Mouse (Mus musculus) kidney, embryonic 15.5 days (tissue): ENCODE results near the gene Mfap1a. TPM values are rescaled to one million over a fixed set of nuclear protein-coding genes. Genes with fewer than 3 reads are reported as not detected.
"Not testable (repeated sequence)": the region's sequence is repeated elsewhere in the genome, so short reads cannot be mapped to it uniquely, and the experiment has no call there.

Experiments used
- ATAC-seq: fragments of 200-750 bp; cut with Nextera tagmentation; replicated peaks from 2 replicates; pipeline ENCODE4 v1.8.0; 2017; ENCODE audit warnings: moderate TSS enrichment; ENCODE audit not compliant: low FRiP score
- H3K27ac ChIP-seq: fragments of 300-500 bp; sonication (generic); 2 replicates; pipeline ENCODE4 v1.5.1; 2015; ENCODE audit warnings: mild to moderate bottlenecking, inconsistent platforms
- H3K27me3 ChIP-seq: fragments of 300-500 bp; sonication (generic); 2 replicates; pipeline ENCODE4 v1.6.1; 2015; ENCODE audit warnings: inconsistent platforms
- H3K36me3 ChIP-seq: fragments of 300-500 bp; sonication (generic); 2 replicates; pipeline ENCODE4 v1.6.1; 2015; ENCODE audit warnings: inconsistent platforms
- H3K4me1 ChIP-seq: fragments of 300-500 bp; sonication (generic); 2 replicates; pipeline ENCODE4 v1.6.1; 2015; ENCODE audit warnings: inconsistent platforms
- H3K4me2 ChIP-seq: fragments of 300-500 bp; sonication (generic); 2 replicates; pipeline ENCODE4 v1.6.1; 2015; ENCODE audit warnings: moderate library complexity, mild to moderate bottlenecking, inconsistent platforms
- H3K4me3 ChIP-seq: fragments of 300-500 bp; sonication (generic); replicated peaks from 2 replicates; pipeline ENCODE4 v1.5.1; 2015; ENCODE audit warnings: mild to moderate bottlenecking, inconsistent platforms
- H3K9ac ChIP-seq: fragments of 300-500 bp; sonication (generic); 2 replicates; pipeline ENCODE4 v1.6.1; 2015; ENCODE audit warnings: mild to moderate bottlenecking, inconsistent platforms
- H3K9me3 ChIP-seq: fragments of 300-500 bp; sonication (generic); replicated peaks from 2 replicates; pipeline ENCODE4 v1.6.1; 2016; ENCODE audit warnings: inconsistent platforms
- WGBS: fragments of 180-500 bp; shearing (Covaris S2); methylation state at CpG from one replicate; pipeline ENCODE4 v1.1.7; 2015; ENCODE audit warnings: mixed read lengths; 5-methylcytosine and 5-hydroxymethylcytosine counted together
- polyA plus RNA-seq: library from polyadenylated mRNA; unstranded; fragments of >200 nt; fragmentation: Nextera tagmentation; extraction: Ambion mirVana; gene quantifications from 2 replicates; pipeline ENCODE4 v1.2.1, GENCODE M21; 2015

Mfap1a gene
- polyA plus RNA-seq, 1 experiment from 2014 or later = 29.4 TPM

- no peak overlapping the region for H3K27ac ChIP-seq
- peak; percentile 80 for ATAC-seq
- H3K4me1 ChIP-seq = peaks cover 23% of the 10 kb centered on the region
- 19% methylated on average over 16 of the region's 16 CpGs for WGBS
- H3K4me2 ChIP-seq = peak overlapping the region; percentile 58
- no peaks in the 10 kb centered on the region for H3K27me3 ChIP-seq
- peaks cover 30% of the 10 kb centered on the region for H3K36me3 ChIP-seq
- no peak overlapping the region for H3K9ac ChIP-seq
- H3K4me3 ChIP-seq = peak overlapping the region; percentile 38
- no peaks in the 10 kb centered on the region for H3K9me3 ChIP-seq
Observed at GRCm38 (mm10) chr2:121509584-121509983, 3.1 kb upstream of the Mfap1a start.

DNA sequence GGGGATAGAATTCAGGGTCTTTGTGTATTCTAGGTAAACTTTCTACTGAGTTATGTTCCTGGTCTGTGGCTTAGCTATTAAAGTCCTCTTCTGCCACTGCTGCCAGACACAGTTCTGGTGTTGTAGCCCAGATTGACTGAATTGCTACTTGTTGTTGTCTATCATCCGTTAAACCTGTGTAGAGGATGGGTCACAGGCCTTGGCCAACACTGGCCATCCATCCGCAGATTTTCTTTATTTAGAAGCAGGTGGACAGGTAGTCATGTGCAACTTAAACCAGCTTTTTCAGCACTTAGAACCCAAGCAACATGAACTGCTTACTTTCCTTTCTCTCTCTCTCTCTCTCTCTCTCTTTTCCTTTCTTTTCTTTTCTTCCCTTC lies 1.5 kb upstream of the Mfap1a start:
- peak overlapping the region; percentile 67 for H3K4me3 ChIP-seq
- peaks cover 23% of the 10 kb centered on the region for H3K4me1 ChIP-seq
- H3K4me2 ChIP-seq = peak overlapping the region; percentile 67
- H3K36me3 ChIP-seq = peaks cover 27% of the 10 kb centered on the region
- H3K9ac ChIP-seq = peak overlapping the region; percentile 69; the same call in 1 of the 2 replicates
- WGBS = 74% methylated on average over 2 of the region's 2 CpGs
- no peak overlapping the region for H3K27ac ChIP-seq
- no peak for ATAC-seq
- no peaks in the 10 kb centered on the region for H3K9me3 ChIP-seq
- no peaks in the 10 kb centered on the region for H3K27me3 ChIP-seq

- peaks cover 23% of the 10 kb centered on the region for H3K4me1 ChIP-seq
- H3K9ac ChIP-seq = peak overlapping the region; percentile 69
- no peak overlapping the region for H3K27ac ChIP-seq
- peak overlapping the region; percentile 67 for H3K4me3 ChIP-seq
- no peaks in the 10 kb centered on the region for H3K9me3 ChIP-seq
- peaks cover 22% of the 10 kb centered on the region for H3K36me3 ChIP-seq
- WGBS = 10% methylated on average over 12 of the region's 12 CpGs
- ATAC-seq = no peak
- H3K27me3 ChIP-seq = no peaks in the 10 kb centered on the region
- H3K4me2 ChIP-seq = peak overlapping the region; percentile 67
Observed at GRCm38 (mm10) chr2:121507173-121507950, 897 bp upstream of the Mfap1a start.

DNA sequence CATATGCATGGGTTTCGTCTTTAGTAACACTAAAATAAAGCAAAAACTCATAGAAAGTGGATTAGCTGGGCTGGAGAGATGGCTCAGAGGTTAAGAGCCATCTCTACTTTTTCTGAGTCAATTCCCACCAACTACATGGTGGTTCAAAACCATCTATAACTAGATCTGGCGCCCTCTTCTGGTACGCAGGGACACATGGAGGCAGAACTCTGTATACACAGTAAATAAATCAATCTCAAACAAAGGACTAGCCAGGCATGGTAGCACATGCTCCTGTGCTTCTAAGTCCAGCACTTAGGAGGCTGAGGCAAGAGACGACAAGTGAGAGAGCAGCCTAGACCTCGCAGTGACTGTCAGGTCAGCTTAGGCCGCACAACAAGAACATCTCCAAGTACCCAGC lies 4.9 kb downstream of the Mfap1a start:
- not testable (repeated sequence) for H3K9ac ChIP-seq, H3K4me2 ChIP-seq, H3K4me3 ChIP-seq, ATAC-seq, H3K36me3 ChIP-seq, H3K27ac ChIP-seq, H3K4me1 ChIP-seq, H3K27me3 ChIP-seq, H3K9me3 ChIP-seq
- WGBS = 81% methylated on average over 3 of the region's 6 CpGs

GRCm38 (mm10) chr2:121484403-121484802 lies 22.1 kb downstream of the Mfap1a start:
- H3K36me3 ChIP-seq, H3K27ac ChIP-seq: not testable (repeated sequence)

GRCm38 (mm10) chr2:121483576-121483975 lies 22.9 kb downstream of the Mfap1a start:
- ATAC-seq = no peak
- 0 out of 2 replicates have a peak, but pooled peaks cover 6% of the 10 kb centered on the region for H3K27me3 ChIP-seq
- no peaks in the 10 kb centered on the region for H3K36me3 ChIP-seq
- no peaks in the 10 kb centered on the region for H3K9me3 ChIP-seq
- no peak overlapping the region for H3K27ac ChIP-seq
- no peaks in the 10 kb centered on the region for H3K4me1 ChIP-seq
- H3K4me2 ChIP-seq = no peak overlapping the region
- H3K4me3 ChIP-seq = no peak overlapping the region
- no peak overlapping the region for H3K9ac ChIP-seq
- 35% methylated on average over 8 of the region's 8 CpGs for WGBS

More at GRCm38 (mm10) chr2:121484403-121484802, 22.1 kb downstream of the Mfap1a start:
- H3K9ac ChIP-seq, H3K9me3 ChIP-seq, H3K4me2 ChIP-seq, H3K27me3 ChIP-seq, H3K4me3 ChIP-seq, ATAC-seq, H3K4me1 ChIP-seq: not testable (repeated sequence)
- WGBS = 73% methylated on average over 2 of the region's 2 CpGs

DNA sequence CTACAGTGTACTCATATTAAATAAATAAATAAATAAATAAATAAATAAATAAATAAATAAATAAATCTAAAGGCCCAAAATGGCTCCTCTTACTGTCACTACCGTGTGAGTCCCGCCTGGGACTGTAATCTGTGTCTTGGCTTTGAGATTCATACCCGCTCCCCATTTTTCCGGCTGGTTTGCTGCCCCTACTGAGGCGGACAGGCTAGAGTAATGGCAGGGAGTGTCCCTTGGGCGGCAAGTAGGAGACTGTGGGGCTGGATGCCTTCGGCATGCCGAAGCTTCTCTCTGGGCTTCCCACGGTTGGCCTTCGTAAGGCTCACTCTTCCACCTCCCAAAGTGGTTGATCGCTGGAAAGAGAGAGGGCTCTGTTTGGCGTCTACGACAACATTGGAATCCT lies 25.5 kb downstream of the Mfap1a start:
- WGBS = 88% methylated on average over 13 of the region's 13 CpGs
- H3K4me1 ChIP-seq, H3K4me2 ChIP-seq, H3K9me3 ChIP-seq, H3K27ac ChIP-seq, H3K4me3 ChIP-seq, H3K9ac ChIP-seq, H3K27me3 ChIP-seq, H3K36me3 ChIP-seq, ATAC-seq: not testable (repeated sequence)

DNA sequence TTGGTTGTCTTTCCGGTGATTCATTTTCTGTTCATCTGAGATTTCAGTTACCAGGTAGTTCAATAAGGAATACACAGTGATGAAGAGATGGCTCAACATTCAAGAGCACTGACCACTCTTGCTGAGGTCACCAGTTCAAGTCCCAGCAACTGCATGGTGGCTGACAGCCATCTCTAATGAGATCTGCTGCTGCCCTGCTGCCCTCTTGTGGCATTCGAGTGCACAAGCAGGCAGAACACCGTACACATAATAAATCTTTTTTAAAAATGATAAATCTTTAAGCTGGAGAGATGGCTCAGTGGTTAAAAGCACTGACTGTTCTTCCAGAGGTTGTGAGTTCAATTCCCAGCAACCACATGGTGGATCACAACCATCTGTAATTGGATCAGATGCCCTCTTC lies 26.0 kb downstream of the Mfap1a start:
- no peaks in the 10 kb centered on the region; the same call in 1 of the 2 replicates for H3K36me3 ChIP-seq
- H3K4me2 ChIP-seq = no peak overlapping the region
- H3K4me3 ChIP-seq = no peak overlapping the region
- 44% methylated on average over 3 of the region's 3 CpGs for WGBS
- no peak overlapping the region for H3K27ac ChIP-seq
- H3K9ac ChIP-seq = no peak overlapping the region
- 0 out of 2 replicates have a peak, but pooled peaks cover 6% of the 10 kb centered on the region for H3K27me3 ChIP-seq
- no peaks in the 10 kb centered on the region for H3K4me1 ChIP-seq
- no peak for ATAC-seq
- H3K9me3 ChIP-seq = no peaks in the 10 kb centered on the region

GRCm38 (mm10) chr2:121477491-121478266 lies 28.8 kb downstream of the Mfap1a start:
- no peak overlapping the region for H3K27ac ChIP-seq
- H3K36me3 ChIP-seq = no peaks in the 10 kb centered on the region; the same call in 1 of the 2 replicates
- H3K9ac ChIP-seq = no peak overlapping the region
- no peak overlapping the region for H3K4me2 ChIP-seq
- WGBS = 87% methylated on average over 3 of the region's 3 CpGs
- no peak for ATAC-seq
- peaks cover 5% of the 10 kb centered on the region; the same call in 1 of the 2 replicates for H3K4me1 ChIP-seq
- no peaks in the 10 kb centered on the region for H3K9me3 ChIP-seq
- H3K27me3 ChIP-seq = no peaks in the 10 kb centered on the region
- H3K4me3 ChIP-seq = no peak overlapping the region

DNA sequence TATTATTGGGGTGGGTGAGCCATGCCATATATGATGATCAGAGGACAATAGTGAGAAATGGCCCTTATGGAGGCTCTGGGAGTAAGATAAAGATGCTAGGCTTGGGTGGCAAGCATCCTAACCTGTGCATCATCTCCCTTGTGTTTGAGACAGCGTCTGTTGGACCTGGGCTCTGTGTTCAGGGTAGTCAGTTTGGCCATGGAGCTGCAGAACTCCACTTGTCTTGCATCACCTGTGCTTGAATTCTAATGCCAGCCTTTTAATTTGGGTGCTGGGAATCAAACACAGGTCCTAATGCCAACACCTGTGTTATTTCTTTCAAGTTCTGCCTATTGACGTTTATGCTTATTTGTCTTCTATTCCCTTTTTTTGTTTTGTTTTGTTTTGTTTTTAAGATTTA lies 31.2 kb downstream of the Mfap1a start:
- H3K27me3 ChIP-seq, H3K4me2 ChIP-seq, H3K27ac ChIP-seq, H3K9me3 ChIP-seq, H3K4me3 ChIP-seq, H3K4me1 ChIP-seq, ATAC-seq, H3K9ac ChIP-seq, H3K36me3 ChIP-seq: not testable (repeated sequence)
- 98% methylated on average over 2 of the region's 2 CpGs for WGBS

- peak overlapping the region; percentile 70 for H3K4me2 ChIP-seq
- H3K27me3 ChIP-seq = no peaks in the 10 kb centered on the region
- peak overlapping the region; percentile 75; the same call in 1 of the 2 replicates for H3K27ac ChIP-seq
- peaks cover 5% of the 10 kb centered on the region; the same call in 1 of the 2 replicates for H3K4me1 ChIP-seq
- no peak for ATAC-seq
- 29% methylated on average over 8 of the region's 8 CpGs for WGBS
- no peaks in the 10 kb centered on the region for H3K9me3 ChIP-seq
- H3K36me3 ChIP-seq = peaks cover 4% of the 10 kb centered on the region; the same call in 1 of the 2 replicates
- H3K4me3 ChIP-seq = peak overlapping the region; percentile 70
- H3K9ac ChIP-seq = peak overlapping the region; percentile 60
Observed at GRCm38 (mm10) chr2:121474180-121474535, 32.3 kb downstream of the Mfap1a start.
